Mouse (Mus musculus) hindbrain, embryonic 10.5 days (tissue): ENCODE data around the gene Tbc1d5. TPM values are rescaled to one million over a fixed set of nuclear protein-coding genes. Genes with fewer than 3 reads are reported as not detected.

ENCODE experiments used
- DNase-seq: peaks from one replicate; pipeline ENCODE4 v3.0.0-alpha.2; 2017; ENCODE audit warnings: low spot score
- H3K27ac ChIP-seq: fragments of 300-500 bp; sonication (generic); 2 replicates; pipeline ENCODE4 v1.5.1; 2016; ENCODE audit warnings: mild to moderate bottlenecking, moderate library complexity
- H3K27me3 ChIP-seq: fragments of 300-500 bp; sonication (generic); 2 replicates; pipeline ENCODE4 v1.6.1; 2016; ENCODE audit warnings: mild to moderate bottlenecking; ENCODE audit not compliant: poor library complexity, insufficient read depth, severe bottlenecking
- H3K36me3 ChIP-seq: fragments of 300-500 bp; sonication (generic); 2 replicates; pipeline ENCODE4 v1.6.1; 2016; ENCODE audit warnings: mild to moderate bottlenecking, moderate library complexity
- H3K4me1 ChIP-seq: fragments of 300-500 bp; sonication (generic); replicated peaks from 2 replicates; pipeline ENCODE4 v1.6.1; 2016; ENCODE audit warnings: mild to moderate bottlenecking
- H3K4me3 ChIP-seq: fragments of 300-500 bp; sonication (generic); 2 replicates; pipeline ENCODE4 v1.5.1; 2016; ENCODE audit warnings: mild to moderate bottlenecking, moderate library complexity
- H3K9me3 ChIP-seq: fragments of 300-500 bp; sonication (generic); 2 replicates; pipeline ENCODE4 v1.6.1; 2016; ENCODE audit warnings: mild to moderate bottlenecking, moderate library complexity
- WGBS: fragments of 180-500 bp; shearing (Covaris S2); methylation state at CpG from one replicate; pipeline ENCODE4 v1.1.7; 2016; 5-methylcytosine and 5-hydroxymethylcytosine counted together
- polyA plus RNA-seq: library from polyadenylated mRNA; unstranded; fragments of >200 nt; fragmentation: Nextera tagmentation; extraction: Ambion mirVana; gene quantifications from 2 replicates; pipeline ENCODE4 v1.2.1, GENCODE M21; 2016

Gene Tbc1d5
- polyA plus RNA-seq = 9.3 and 11.6 TPM in 2 replicates

- no peaks in the 10 kb centered on the region for H3K9me3 ChIP-seq
- DNase-seq = peak; percentile 92
- no peaks in the 10 kb centered on the region for H3K27me3 ChIP-seq
- peak within 1 kb of the TSS; percentile 100 for H3K27ac ChIP-seq
- H3K4me1 ChIP-seq = peaks cover 9% of the 10 kb centered on the region
- 2% methylated on average over 54 of the region's 54 CpGs for WGBS
- H3K4me3 ChIP-seq = peak within 1 kb of the TSS; percentile 84
- no peaks in the 10 kb centered on the region for H3K36me3 ChIP-seq
These were observed at the start of gene Tbc1d5 for GRCm38 (mm10) chr17:51179195-51179953. TSS of gene Tbc1d5 (minus strand) at chr17:51179352.

GRCm38 (mm10) chr17:51226056-51226455 lies 46.9 kb upstream of the Tbc1d5 start:
- H3K4me3 ChIP-seq = no peak overlapping the region
- H3K27me3 ChIP-seq = no peaks in the 10 kb centered on the region
- no peak for DNase-seq
- H3K27ac ChIP-seq = no peak overlapping the region
- H3K4me1 ChIP-seq = peaks cover 4% of the 10 kb centered on the region
- WGBS = 86% methylated on average over 1 of the region's 1 CpGs
- no peaks in the 10 kb centered on the region for H3K36me3 ChIP-seq
- no peaks in the 10 kb centered on the region for H3K9me3 ChIP-seq

GRCm38 (mm10) chr17:51223152-51223551 lies 44.0 kb upstream of the Tbc1d5 start:
- Histone ChIP-seq H3K27me3 (no peaks in the 10 kb centered on the region), H3K36me3 (no peaks in the 10 kb centered on the region), H3K4me1 (peaks cover 4% of the 10 kb centered on the region), H3K27ac (no peak overlapping the region), H3K9me3 (no peaks in the 10 kb centered on the region), H3K4me3 (no peak overlapping the region)
- peak; percentile 4 for DNase-seq
- 22% methylated on average over 4 of the region's 4 CpGs for WGBS

- no peak for DNase-seq
- WGBS = 85% methylated on average over 7 of the region's 7 CpGs
- 0 out of 2 replicates have a peak, but pooled peaks cover under 1% of the 10 kb centered on the region for H3K9me3 ChIP-seq
- no peaks in the 10 kb centered on the region for H3K36me3 ChIP-seq
- H3K27me3 ChIP-seq = no peaks in the 10 kb centered on the region
- peaks cover 4% of the 10 kb centered on the region for H3K4me1 ChIP-seq
- H3K4me3 ChIP-seq = no peak overlapping the region
- no peak overlapping the region for H3K27ac ChIP-seq
These were observed 41.9 kb upstream of the Tbc1d5 start for GRCm38 (mm10) chr17:51221075-51221474.

- H3K9me3 ChIP-seq = 0 out of 2 replicates have a peak, but pooled peaks cover 3% of the 10 kb centered on the region
- peaks cover 4% of the 10 kb centered on the region for H3K4me1 ChIP-seq
- H3K36me3 ChIP-seq = no peaks in the 10 kb centered on the region
- no peak overlapping the region for H3K4me3 ChIP-seq
- H3K27me3 ChIP-seq = no peaks in the 10 kb centered on the region
- H3K27ac ChIP-seq = no peak overlapping the region
- no peak for DNase-seq
- 91% methylated on average over 3 of the region's 3 CpGs for WGBS
These were observed 40.7 kb upstream of the Tbc1d5 start for GRCm38 (mm10) chr17:51219897-51220296.

GRCm38 (mm10) chr17:51216426-51216825 lies 37.3 kb upstream of the Tbc1d5 start:
- H3K27ac ChIP-seq = no peak overlapping the region
- no peaks in the 10 kb centered on the region for H3K4me1 ChIP-seq
- no peaks in the 10 kb centered on the region for H3K36me3 ChIP-seq
- 0 out of 2 replicates have a peak, but pooled peaks cover 3% of the 10 kb centered on the region for H3K9me3 ChIP-seq
- H3K27me3 ChIP-seq = no peaks in the 10 kb centered on the region
- H3K4me3 ChIP-seq = no peak overlapping the region
- DNase-seq = no peak
- WGBS = 94% methylated on average over 6 of the region's 6 CpGs

GRCm38 (mm10) chr17:51209565-51209964 lies 30.4 kb upstream of the Tbc1d5 start:
- Histone ChIP-seq H3K27ac (no peak overlapping the region), H3K36me3 (no peaks in the 10 kb centered on the region), H3K4me1 (no peaks in the 10 kb centered on the region), H3K4me3 (no peak overlapping the region), H3K27me3 (no peaks in the 10 kb centered on the region), H3K9me3 (no peaks in the 10 kb centered on the region)
- 86% methylated on average over 2 of the region's 2 CpGs for WGBS
- no peak for DNase-seq

GRCm38 (mm10) chr17:51204643-51205042 lies 25.5 kb upstream of the Tbc1d5 start:
- Histone ChIP-seq H3K36me3 (no peaks in the 10 kb centered on the region), H3K27me3 (no peaks in the 10 kb centered on the region), H3K9me3 (no peaks in the 10 kb centered on the region), H3K27ac (no peak overlapping the region), H3K4me1 (no peaks in the 10 kb centered on the region), H3K4me3 (no peak overlapping the region)
- DNase-seq = no peak
- WGBS = 91% methylated on average over 2 of the region's 2 CpGs

- Histone ChIP-seq H3K4me1 (no peaks in the 10 kb centered on the region), H3K4me3 (no peak overlapping the region), H3K36me3 (no peaks in the 10 kb centered on the region), H3K9me3 (no peaks in the 10 kb centered on the region), H3K27ac (no peak overlapping the region), H3K27me3 (no peaks in the 10 kb centered on the region)
- DNase-seq = no peak
- 93% methylated on average over 2 of the region's 2 CpGs for WGBS
These were observed 16.4 kb upstream of the Tbc1d5 start for GRCm38 (mm10) chr17:51195561-51195960.

- Histone ChIP-seq H3K36me3 (no peaks in the 10 kb centered on the region), H3K9me3 (no peaks in the 10 kb centered on the region), H3K4me3 (no peak overlapping the region), H3K4me1 (no peaks in the 10 kb centered on the region), H3K27ac (no peak overlapping the region), H3K27me3 (no peaks in the 10 kb centered on the region)
- DNase-seq = no peak
- 86% methylated on average over 2 of the region's 2 CpGs for WGBS
These were observed 15.6 kb upstream of the Tbc1d5 start for GRCm38 (mm10) chr17:51194787-51195186.

- H3K9me3 ChIP-seq = no peaks in the 10 kb centered on the region
- no peak overlapping the region for H3K27ac ChIP-seq
- no peak overlapping the region for H3K4me3 ChIP-seq
- WGBS = 97% methylated on average over 1 of the region's 1 CpGs
- H3K36me3 ChIP-seq = no peaks in the 10 kb centered on the region
- no peaks in the 10 kb centered on the region for H3K4me1 ChIP-seq
- no peaks in the 10 kb centered on the region for H3K27me3 ChIP-seq
- DNase-seq = no peak
These were observed 12.2 kb upstream of the Tbc1d5 start for GRCm38 (mm10) chr17:51191381-51191780.

GRCm38 (mm10) chr17:51182715-51183114 lies 3.6 kb upstream of the Tbc1d5 start:
- 89% methylated on average over 2 of the region's 2 CpGs for WGBS
- no peaks in the 10 kb centered on the region for H3K27me3 ChIP-seq
- no peak overlapping the region for H3K4me3 ChIP-seq
- H3K27ac ChIP-seq = no peak overlapping the region
- no peak for DNase-seq
- no peaks in the 10 kb centered on the region for H3K9me3 ChIP-seq
- H3K4me1 ChIP-seq = peaks cover 6% of the 10 kb centered on the region
- no peaks in the 10 kb centered on the region for H3K36me3 ChIP-seq

- H3K27ac ChIP-seq = peak overlapping the region; percentile 100
- WGBS = under 1% methylated on average over 58 of the region's 59 CpGs
- no peaks in the 10 kb centered on the region for H3K27me3 ChIP-seq
- no peaks in the 10 kb centered on the region for H3K9me3 ChIP-seq
- peak overlapping the region; percentile 84 for H3K4me3 ChIP-seq
- peaks cover 9% of the 10 kb centered on the region for H3K4me1 ChIP-seq
- peak; percentile 82 for DNase-seq
- H3K36me3 ChIP-seq = no peaks in the 10 kb centered on the region
These were observed 509 bp downstream of the Tbc1d5 start for GRCm38 (mm10) chr17:51178491-51179194.
